Mouse (Mus musculus) monocyte, adult 2 months (primary cell): Measurements from ENCODE around the gene Trim25.
A peak's percentile ranks its signal among the peaks of the same experiment; 100 is the strongest.
"Not testable (repeated sequence)": the region's sequence is repeated elsewhere in the genome, so short reads cannot be mapped to it uniquely, and the experiment has no call there.

Source experiments
- DNase-seq, 2 experiments: peaks; one replicate each; pipeline ENCODE4 v3.0.0; 2022; ENCODE audit warnings: low spot score in 2 of 2, low read depth in 1 of 2

The Trim25 gene

DNA sequence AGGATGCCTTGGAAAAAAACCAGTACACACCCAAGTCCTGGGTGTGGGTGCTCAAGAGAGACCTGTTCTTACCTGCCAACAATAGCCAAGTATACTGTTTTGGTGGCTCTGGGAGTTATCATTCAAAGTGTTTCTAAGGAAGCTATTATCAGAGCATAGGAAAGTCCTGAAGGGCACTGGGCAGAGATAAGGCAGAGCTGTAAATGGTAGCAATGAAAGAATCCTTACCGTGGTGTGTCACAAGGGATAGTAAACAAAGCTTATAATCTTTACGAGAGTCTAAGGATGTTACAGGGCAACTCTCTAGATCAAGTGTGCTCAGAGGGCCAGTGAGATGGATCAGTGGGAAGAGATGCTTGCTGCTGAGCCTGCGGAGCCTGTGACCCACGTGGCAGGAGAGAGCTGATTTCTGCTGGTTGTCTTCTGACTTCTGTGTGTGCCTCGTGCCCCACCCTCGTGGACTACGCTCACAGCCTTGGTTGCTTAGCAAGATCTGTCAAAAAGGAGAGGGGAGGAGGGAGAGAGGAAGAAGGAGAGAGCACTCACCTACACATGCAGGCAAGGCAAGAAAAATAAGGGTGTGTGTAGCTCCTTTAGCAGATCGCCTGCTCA, 23.1 kb downstream of the Trim25 start:
- DNase-seq = no peak

DNA sequence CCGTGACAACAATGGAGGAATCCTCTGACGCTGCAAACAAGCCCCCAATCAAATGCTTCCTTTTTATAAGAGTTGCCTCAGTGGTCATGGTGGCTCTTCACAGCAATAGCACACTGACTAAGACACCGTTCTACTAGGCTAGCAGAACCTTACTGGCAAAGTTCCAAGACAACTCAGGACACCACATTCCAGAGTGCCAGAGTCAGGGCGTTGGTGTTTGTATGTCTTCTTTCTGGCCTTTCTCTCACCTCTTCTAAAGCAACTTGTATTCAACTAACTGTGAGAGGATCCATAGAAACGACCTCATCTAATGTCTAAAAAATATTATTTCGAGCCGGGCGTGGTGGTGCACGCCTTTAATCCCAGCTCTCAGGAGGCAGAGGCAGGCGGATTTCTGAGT, 24.3 kb downstream of the Trim25 start:
- DNase-seq = no peak

DNA sequence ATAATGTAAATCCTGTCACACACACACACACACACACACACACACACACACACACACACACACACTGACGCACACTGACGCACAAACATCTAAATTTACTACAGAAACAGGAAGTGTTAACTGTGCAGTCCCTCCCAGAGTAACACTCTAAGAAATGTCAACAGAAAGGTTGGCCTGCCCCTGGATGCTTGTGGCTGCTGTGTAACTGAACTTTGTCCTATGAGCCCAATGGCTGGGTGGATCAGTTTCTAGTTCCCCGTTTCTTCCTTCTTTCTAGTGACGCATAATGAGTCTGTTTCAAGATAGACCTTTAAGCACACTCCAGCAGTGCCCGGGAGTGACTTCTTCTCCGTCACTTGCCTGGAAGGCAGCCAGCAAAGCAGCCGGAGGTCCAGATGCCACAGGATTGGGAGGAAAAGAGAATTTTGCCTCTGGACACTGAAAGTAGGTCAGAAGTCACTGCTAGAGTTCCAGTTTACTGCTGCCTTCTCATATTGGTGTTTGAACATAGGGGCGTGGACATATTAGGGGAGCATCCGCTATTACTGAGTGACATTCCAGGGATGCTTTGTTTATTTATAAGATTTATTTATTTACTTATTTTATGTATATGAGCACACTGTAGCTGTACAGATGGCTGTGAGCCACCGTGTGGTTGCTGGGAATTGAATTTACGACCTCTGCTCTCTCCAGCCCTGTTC, 25.2 kb downstream of the Trim25 start:
- peak; percentile 93 to 97 for DNase-seq

GRCm38 (mm10) chr11:89025603-89026002, 26.4 kb downstream of the Trim25 start:
- no peak for DNase-seq

- no peak for DNase-seq
Measured at GRCm38 (mm10) chr11:89026117-89026516, 26.9 kb downstream of the Trim25 start.

- peak; percentile 62 to 76 for DNase-seq
Measured at GRCm38 (mm10) chr11:89027955-89028361, 28.8 kb downstream of the Trim25 start.

DNA sequence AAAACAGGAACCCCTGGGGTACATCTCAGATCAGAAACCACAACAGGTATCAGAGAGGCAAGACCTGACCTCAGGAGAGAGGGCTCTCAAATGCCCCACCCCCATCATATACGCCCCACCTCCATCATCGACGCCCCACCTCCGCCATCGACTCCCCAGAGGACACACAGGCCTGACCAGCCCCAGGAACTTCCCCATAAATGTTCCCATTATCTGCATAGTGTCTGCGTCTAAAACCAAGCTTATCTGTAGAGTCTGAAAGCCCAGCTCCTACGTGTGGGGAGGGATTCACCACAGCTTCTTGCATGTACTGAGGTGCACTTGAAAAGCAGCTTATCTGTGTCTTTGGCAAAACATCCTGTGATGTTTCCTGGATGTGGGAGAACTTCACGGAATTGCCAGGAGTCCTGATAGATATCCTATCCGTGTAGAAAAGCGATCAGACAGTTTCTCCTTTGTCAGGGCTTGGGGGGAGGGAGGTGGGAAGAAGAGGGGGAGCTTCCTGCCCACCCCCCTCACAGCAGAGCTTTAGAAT, 29.8 kb downstream of the Trim25 start:
- peak in 1 of 2 experiments; percentile 63 for DNase-seq

- DNase-seq = no peak
Measured at GRCm38 (mm10) chr11:89030552-89030951, 31.4 kb downstream of the Trim25 start.

GRCm38 (mm10) chr11:89031189-89031588, 32.0 kb downstream of the Trim25 start:
- DNase-seq = no peak

GRCm38 (mm10) chr11:89034592-89034991, 35.4 kb downstream of the Trim25 start:
- no peak for DNase-seq

- DNase-seq = no peak
Measured at GRCm38 (mm10) chr11:89035552-89035951, 36.4 kb downstream of the Trim25 start.

DNA sequence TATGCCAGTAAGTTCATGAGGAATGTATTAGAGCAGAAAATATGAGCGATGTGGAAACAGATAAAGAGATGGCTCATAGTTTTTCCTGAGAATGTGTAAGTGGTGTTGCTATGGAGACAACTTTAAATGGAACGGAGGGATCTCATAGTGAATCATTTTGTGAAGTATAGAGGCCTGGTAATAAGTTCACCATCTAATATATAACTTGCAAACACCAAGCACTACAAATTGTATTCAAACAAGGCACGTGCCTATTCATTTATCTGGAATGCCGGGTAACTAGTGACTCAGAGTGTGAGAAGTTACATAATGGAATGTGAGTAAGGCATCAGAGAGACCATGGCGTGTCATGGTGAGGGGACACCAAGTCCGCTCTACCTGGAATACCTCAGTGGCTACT, 39.3 kb downstream of the Trim25 start:
- no peak for DNase-seq

DNA sequence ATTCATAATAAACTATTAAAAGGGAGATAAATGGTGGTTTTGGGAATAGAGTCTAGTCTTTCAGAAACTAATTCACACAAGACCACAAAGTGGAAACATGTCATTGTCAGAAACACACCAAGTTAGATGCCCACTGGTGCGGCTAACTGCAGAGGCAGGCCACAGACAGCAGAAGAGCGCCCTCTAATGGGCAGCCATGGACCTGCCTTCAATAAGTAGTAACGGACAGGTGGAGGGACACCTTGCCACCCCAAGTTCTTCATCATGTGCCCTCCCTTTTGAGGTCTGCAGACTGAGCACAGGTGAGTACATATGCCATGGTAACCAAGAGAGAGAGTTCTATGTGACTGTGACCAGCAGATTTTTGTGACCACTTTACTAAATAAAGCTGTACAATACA, 40.1 kb downstream of the Trim25 start:
- peak in 1 of 2 experiments; percentile 53 for DNase-seq

GRCm38 (mm10) chr11:89041073-89041472, 41.9 kb downstream of the Trim25 start:
- not testable (repeated sequence) for DNase-seq

- DNase-seq = no peak
Measured at GRCm38 (mm10) chr11:89043046-89043445, 43.9 kb downstream of the Trim25 start.

DNA sequence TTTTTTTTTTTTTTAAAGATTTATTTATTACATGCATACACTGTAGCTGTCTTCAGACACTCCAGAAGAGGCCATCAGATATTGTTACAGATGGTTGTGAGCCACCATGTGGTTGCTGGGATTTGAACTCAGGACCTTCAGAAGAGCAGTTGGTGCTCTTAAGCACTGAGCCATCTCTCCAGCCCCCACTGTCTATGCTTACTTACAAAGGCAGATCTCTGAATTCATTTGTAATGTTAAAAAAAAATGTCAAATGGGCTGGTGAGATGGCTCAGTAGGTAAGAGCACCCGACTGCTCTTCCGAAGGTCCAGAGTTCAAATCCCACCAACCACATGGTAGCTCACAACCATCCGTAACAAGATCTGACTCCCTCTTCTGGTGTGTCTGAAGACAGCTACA, 46.3 kb downstream of the Trim25 start:
- DNase-seq = not testable (repeated sequence)

DNA sequence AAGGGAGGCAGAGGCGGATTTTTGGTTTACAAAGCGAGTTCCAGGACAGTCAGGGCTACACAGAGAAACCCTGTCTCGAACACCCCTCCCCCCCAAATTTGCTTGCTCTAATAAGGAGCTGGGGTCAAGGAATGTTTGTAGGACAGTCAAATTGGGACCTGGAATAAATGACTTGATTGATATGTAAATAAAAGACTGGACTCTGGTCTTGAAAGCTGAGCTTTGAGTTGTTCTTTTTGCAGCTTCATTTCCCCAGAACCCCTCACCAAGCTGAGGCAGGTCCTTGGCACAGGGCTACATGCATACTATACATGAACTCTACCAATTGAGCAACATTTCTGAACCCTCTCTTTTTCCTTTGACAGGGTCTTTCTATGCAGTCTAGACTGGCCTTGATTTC, 46.8 kb downstream of the Trim25 start:
- no peak for DNase-seq

- DNase-seq = no peak
Measured at GRCm38 (mm10) chr11:89051767-89052166, 52.6 kb downstream of the Trim25 start.

DNA sequence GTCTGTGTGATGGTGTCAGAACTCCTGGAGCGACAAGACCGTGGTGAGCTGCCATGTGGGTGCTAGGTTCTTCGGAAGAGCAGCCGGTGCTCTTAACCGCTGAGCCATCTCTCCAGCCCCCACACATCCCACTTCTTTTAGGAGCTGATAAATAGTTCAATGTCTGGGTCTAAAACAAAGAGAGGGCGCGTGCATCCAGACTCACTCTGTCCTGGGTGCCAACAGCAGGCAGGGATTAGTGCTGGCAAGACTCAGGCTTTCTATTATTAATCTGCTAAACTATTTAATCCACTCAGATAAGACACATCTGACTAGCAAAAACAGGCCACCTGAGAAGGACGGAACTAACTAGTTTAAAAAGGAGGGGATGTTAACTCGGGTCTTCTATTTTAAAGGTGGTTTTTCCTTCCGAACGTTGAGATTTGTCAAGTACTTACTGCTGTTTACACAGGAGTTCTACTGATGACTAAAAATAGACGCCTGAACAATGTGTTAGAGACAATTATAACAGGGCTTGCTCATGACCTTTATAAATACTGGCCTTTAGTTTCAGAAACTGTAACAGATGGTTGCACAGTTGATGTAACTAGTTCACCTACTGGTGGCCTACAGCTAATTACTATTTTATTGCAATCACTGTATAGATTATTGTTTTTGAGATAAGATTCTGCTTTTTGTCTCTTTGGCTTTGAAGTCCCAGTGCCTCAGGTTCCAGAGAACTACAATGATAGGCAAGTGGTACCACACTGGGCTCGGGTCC, 56.9 kb downstream of the Trim25 start:
- DNase-seq = no peak

- DNase-seq = no peak
Measured at GRCm38 (mm10) chr11:89058515-89059270, 59.5 kb downstream of the Trim25 start.

DNA sequence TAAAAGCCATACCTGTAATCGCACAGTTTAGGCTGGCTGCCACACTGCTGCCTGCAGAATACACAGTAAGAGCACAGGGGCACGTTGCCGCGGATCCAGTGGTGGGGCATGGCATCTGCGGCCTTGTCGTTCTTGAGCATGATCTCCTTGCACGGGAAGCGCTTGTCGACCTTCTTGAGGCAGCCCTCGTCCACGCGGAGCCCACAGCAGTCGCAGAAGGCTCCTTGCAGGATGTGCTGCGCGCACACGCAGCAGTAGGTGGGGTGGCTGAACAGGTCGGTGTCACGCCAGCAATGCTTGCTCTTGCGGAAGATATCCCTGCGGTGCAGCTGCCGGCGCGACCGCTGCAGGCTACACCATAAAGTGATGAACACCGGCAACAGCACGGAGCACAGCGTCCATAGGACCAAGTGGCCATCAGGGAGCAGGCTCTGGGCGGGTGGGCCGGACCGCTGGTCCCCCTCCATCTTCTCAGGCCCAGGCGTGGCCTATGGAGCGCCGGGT, 60.8 kb downstream of the Trim25 start:
- no peak for DNase-seq
